Mouse (Mus musculus) liver, postnatal 0 days (tissue): ENCODE data around the gene Olfr839-ps1.

ENCODE experiments used
- CTCF ChIP-seq: sonication (generic); IDR thresholded peaks from 2 replicates; pipeline ENCODE4 v1.5.1; 2016; ENCODE audit warnings: antibody characterized with exemption, low read depth
- EP300 ChIP-seq: IDR thresholded peaks from 2 replicates; pipeline ENCODE4 v1.6.1; 2016; ENCODE audit warnings: antibody characterized with exemption, low read depth, mild to moderate bottlenecking

GRCm38 (mm10) chr9:19136017-19136416 is 41.1 kb downstream of the Olfr839-ps1 start, which contains the start of gene Olfr837:
- TF ChIP-seq EP300 (no peak), CTCF (no peak)
